Mouse (Mus musculus) small intestine, adult 2 months (tissue): ENCODE data around the gene Cdkn2aipnl.

Source experiments
- CTCF ChIP-seq: fragments of 200-500 bp; IDR thresholded peaks from 2 replicates; pipeline ENCODE4 v1.5.1; 2012; ENCODE audit warnings: low read depth, mild to moderate bottlenecking, control low read depth, inconsistent platforms, low read length, moderate library complexity, mixed read lengths; ENCODE audit not compliant: insufficient replicate concordance, insufficient read length; ENCODE audit errors: extremely low read depth
- POLR2A ChIP-seq: fragments of 200-500 bp; IDR thresholded peaks from 2 replicates; pipeline ENCODE4 v1.6.1; 2012; ENCODE audit warnings: low read depth, mild to moderate bottlenecking, control low read depth, inconsistent platforms, low read length, moderate library complexity

GRCm38 (mm10) chr11:51926385-51926784, 41.1 kb upstream of the Cdkn2aipnl start:
- TF ChIP-seq POLR2A (no peak), CTCF (no peak)
